Mouse (Mus musculus) forebrain, postnatal 0 days (tissue): ENCODE data around the gene Rab33b. TPM values are rescaled to one million over a fixed set of nuclear protein-coding genes. Genes with fewer than 3 reads are reported as not detected.
"Not testable (repeated sequence)": the region's sequence is repeated elsewhere in the genome, so short reads cannot be mapped to it uniquely, and the experiment has no call there.

Source experiments
- ATAC-seq: fragments of 200-750 bp; cut with Nextera tagmentation; 2 replicates; pipeline ENCODE4 v1.8.0; 2017; ENCODE audit warnings: mild to moderate bottlenecking, moderate library complexity
- DNase-seq: peaks from one replicate; pipeline ENCODE4 v3.0.0-alpha.2; 2015
- H3K27ac ChIP-seq: fragments of 300-500 bp; sonication (generic); 2 replicates; pipeline ENCODE4 v1.5.1; 2014; ENCODE audit warnings: low read depth, mild to moderate bottlenecking, antibody characterized with exemption, low read length, moderate library complexity, mixed read lengths
- H3K27me3 ChIP-seq: fragments of 300-500 bp; sonication (generic); 2 replicates; pipeline ENCODE4 v1.6.1; 2014; ENCODE audit warnings: mild to moderate bottlenecking, low read length, mixed read lengths; ENCODE audit not compliant: insufficient read depth
- H3K36me3 ChIP-seq: fragments of 300-500 bp; sonication (generic); 2 replicates; pipeline ENCODE4 v1.6.1; 2014; ENCODE audit warnings: mild to moderate bottlenecking, moderate library complexity; ENCODE audit not compliant: insufficient read depth
- H3K4me1 ChIP-seq: fragments of 300-500 bp; sonication (generic); 2 replicates; pipeline ENCODE4 v1.6.1; 2014; ENCODE audit warnings: antibody characterized with exemption; ENCODE audit not compliant: insufficient read depth
- H3K4me2 ChIP-seq: fragments of 300-500 bp; sonication (generic); 2 replicates; pipeline ENCODE4 v1.6.1; 2014; ENCODE audit warnings: low read depth, mild to moderate bottlenecking, moderate library complexity
- H3K4me3 ChIP-seq: fragments of 300-500 bp; sonication (generic); 2 replicates; pipeline ENCODE4 v1.5.1; 2014; ENCODE audit warnings: low read depth, low read length, mixed read lengths
- H3K9ac ChIP-seq: fragments of 300-500 bp; sonication (generic); 2 replicates; pipeline ENCODE4 v1.6.1; 2014; ENCODE audit warnings: mild to moderate bottlenecking
- H3K9me3 ChIP-seq: fragments of 300-500 bp; sonication (generic); 2 replicates; pipeline ENCODE4 v1.6.1; 2016; ENCODE audit warnings: low read length
- CTCF ChIP-seq: sonication (generic); IDR thresholded peaks from 2 replicates; pipeline ENCODE4 v1.5.1; 2016; ENCODE audit warnings: antibody characterized with exemption, control low read depth, low read depth
- WGBS: fragments of 180-500 bp; shearing (Covaris S2); extraction: QIAGEN DNeasy Blood & Tissue Kit; methylation state at CpG from one replicate; pipeline ENCODE4 v1.1.7; 2014; 5-methylcytosine and 5-hydroxymethylcytosine counted together
- polyA plus RNA-seq: library from polyadenylated mRNA; unstranded; fragments of >200 nt; fragmentation: Nextera tagmentation; extraction: Ambion mirVana; gene quantifications from 2 replicates; pipeline ENCODE4 v1.2.1, GENCODE M21; 2015
- total RNA-seq: library from RNA; depleted of rRNA; stranded (reverse); fragments of >200 nt; gene quantifications from 2 replicates; pipeline ENCODE4 v1.2.3, GENCODE M21; 2014; rRNA removed

Rab33b gene
- total RNA-seq (41.0 and 47.9 TPM in 2 replicates), polyA plus RNA-seq (31.3 and 32.8 TPM in 2 replicates)

DNA sequence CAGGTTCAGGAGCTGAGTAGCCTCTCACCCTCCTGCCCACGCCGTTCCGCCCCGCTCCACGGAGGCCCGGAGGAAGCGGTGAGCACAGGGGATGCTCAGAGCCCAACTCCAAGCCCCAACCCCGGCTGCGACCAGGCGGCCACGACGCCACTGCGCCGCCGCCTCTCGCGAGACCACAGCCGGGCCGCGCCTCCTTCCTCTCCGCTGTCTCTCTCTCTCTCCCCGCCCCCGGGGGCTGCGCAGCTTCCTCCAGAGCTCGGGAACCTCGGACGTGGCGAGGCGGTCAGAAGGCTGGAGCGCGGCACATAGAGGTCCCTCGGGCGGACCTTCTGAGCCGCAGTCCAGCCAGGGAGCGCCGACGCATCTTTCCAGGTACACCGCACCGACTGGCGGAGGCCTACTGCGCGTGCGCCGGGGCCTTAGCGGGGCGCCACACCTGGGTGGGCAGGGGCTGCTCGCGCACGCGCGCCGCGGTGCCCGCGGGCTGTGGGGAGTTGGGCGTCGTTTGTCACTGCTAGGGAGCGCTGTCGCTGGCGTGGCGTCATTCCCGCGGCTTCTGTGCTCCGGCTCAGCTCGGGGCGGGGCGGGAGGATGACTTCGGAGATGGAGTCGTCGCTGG is at the start of gene Rab33b:
Gene Rab33b (plus strand): TSS at position 180 of the 619 bp plus-strand sequence.
- peak; percentile 69 for TF ChIP-seq CTCF

DNA sequence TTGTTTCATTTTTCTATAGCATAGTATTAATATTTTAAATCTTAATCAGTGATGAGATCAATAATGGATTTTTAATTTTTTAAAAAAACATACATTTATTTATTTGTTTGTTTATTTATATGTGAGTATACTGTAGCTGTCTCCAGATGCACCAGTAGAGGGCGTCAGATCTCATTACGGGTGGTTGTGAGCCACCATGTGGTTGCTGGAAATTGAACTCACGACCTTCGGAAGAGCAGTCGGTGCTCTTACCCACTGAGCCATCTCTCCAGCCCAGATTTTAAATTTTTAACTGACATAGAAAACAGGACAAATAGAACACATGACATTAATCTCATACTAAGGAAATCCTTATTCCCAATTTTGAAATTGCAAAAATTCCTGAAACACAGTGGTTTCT is 49.4 kb upstream of the Rab33b start:
- not testable (repeated sequence) for H3K4me2 ChIP-seq, H3K4me3 ChIP-seq, H3K36me3 ChIP-seq, H3K27me3 ChIP-seq, H3K4me1 ChIP-seq, H3K9ac ChIP-seq, H3K9me3 ChIP-seq, ATAC-seq, H3K27ac ChIP-seq, DNase-seq
- WGBS, result 87% methylated on average over 5 of the region's 5 CpGs

More for the DNA sequence above, at the start of gene Rab33b:
- WGBS, result under 1% methylated on average over 67 of the region's 70 CpGs
- Histone ChIP-seq H3K4me1 (peaks cover 25% of the 10 kb centered on the region), H3K9me3 (no peaks in the 10 kb centered on the region), H3K9ac (peak within 1 kb of the TSS; percentile 81), H3K27ac (peak within 1 kb of the TSS; percentile 92), H3K4me3 (peak within 1 kb of the TSS; percentile 90), H3K27me3 (no peaks in the 10 kb centered on the region), H3K36me3 (no peaks in the 10 kb centered on the region), H3K4me2 (peak within 1 kb of the TSS; percentile 79)
- ATAC-seq (peak; percentile 95), DNase-seq (peak; percentile 99)

DNA sequence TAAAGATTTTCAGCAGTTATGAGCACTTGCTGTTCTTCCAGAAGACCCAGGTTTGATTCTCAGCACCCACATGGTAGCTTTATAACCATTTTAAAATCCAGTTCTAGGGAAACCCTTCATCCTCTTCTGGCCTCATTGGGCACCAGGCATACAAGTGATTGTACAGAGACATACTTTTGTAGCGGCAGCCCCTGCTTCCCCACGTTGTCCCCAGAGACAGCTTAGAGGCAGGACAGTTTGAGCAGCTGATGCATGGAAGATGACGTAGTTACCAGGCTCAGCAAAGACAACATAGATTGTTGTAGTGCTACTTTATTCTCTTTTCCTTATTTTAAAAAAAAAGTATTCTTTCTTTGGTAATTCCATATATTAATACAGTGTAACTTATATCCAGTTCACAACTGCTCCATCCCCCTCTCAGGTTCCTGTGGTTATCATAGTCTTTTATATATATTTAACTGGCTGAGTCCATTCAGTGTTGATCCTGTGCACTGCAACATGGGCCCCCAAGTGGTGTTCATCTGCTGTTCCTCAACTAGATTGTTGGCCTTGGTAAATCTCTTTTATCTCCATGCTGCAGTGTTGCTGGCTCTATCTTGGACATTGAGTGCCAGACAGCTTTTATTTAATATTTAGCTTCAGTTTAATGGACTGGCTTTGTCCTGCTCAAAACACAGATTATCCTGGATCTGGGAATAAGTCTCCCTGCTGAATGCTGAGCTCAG is 48.7 kb upstream of the Rab33b start:
- Histone ChIP-seq H3K9me3 (no peaks in the 10 kb centered on the region), H3K4me3 (no peak overlapping the region), H3K27me3 (no peaks in the 10 kb centered on the region), H3K9ac (no peak overlapping the region), H3K27ac (no peak overlapping the region), H3K4me1 (no peaks in the 10 kb centered on the region), H3K36me3 (no peaks in the 10 kb centered on the region), H3K4me2 (no peak overlapping the region)
- no peak for DNase-seq
- WGBS, result 97% methylated on average over 3 of the region's 3 CpGs
- no peak for ATAC-seq
- no peak for TF ChIP-seq CTCF

DNA sequence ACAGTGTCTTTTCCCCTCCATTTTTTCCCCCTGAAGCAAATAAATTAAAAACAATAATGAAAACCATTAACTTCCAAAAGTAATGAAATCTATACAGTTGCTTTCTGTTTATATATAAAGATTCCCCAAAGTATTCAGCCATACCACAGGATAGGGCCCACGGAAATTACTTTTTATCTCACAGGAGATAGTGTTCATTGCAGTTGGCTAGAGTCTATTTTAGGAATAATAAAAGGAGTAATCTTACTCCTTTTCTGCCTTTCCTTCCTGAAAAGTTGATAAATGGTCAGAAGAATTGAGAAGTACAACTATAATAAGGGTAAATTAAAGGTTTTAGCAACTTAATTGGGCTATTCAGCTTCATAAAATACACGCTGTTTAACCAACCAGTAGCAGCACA is 15.2 kb upstream of the Rab33b start:
- peaks cover 61% of the 10 kb centered on the region for H3K36me3 ChIP-seq
- no peaks in the 10 kb centered on the region for H3K4me1 ChIP-seq
- 78% methylated on average over 2 of the region's 2 CpGs for WGBS
- no peak overlapping the region for H3K9ac ChIP-seq
- ATAC-seq (no peak), DNase-seq (no peak)
- no peaks in the 10 kb centered on the region for H3K27me3 ChIP-seq
- no peak overlapping the region for H3K27ac ChIP-seq
- no peaks in the 10 kb centered on the region for H3K9me3 ChIP-seq
- H3K4me3 ChIP-seq, result no peak overlapping the region
- TF ChIP-seq CTCF, result no peak
- no peak overlapping the region for H3K4me2 ChIP-seq

DNA sequence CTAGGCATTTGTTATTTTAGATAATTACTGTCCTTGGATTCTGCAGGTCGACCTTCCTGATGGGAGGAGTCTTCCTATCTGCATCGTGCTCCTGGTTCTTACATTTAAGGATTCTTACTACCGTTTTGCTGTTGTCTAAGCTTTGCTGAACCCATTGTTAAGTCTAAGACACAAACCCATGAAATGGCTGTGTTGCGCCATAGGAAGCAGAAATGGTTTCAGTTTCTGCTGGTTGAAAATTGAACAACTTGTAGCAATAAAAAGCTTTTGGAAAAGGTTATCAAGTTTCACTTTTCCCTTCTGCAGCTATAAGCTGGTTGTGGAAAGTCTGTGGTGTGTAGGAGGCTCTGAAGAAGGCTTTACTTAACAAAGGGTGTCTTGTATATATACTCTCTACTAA is 8.0 kb upstream of the Rab33b start:
- no peak overlapping the region for H3K27ac ChIP-seq
- H3K4me3 ChIP-seq, result no peak overlapping the region
- H3K27me3 ChIP-seq, result no peaks in the 10 kb centered on the region
- no peak overlapping the region for H3K9ac ChIP-seq
- DNase-seq, result no peak
- TF ChIP-seq CTCF, result no peak
- H3K9me3 ChIP-seq, result no peaks in the 10 kb centered on the region
- peaks cover 29% of the 10 kb centered on the region for H3K36me3 ChIP-seq
- no peaks in the 10 kb centered on the region for H3K4me1 ChIP-seq
- WGBS, result 81% methylated on average over 4 of the region's 4 CpGs
- H3K4me2 ChIP-seq, result no peak overlapping the region
- ATAC-seq, result no peak

DNA sequence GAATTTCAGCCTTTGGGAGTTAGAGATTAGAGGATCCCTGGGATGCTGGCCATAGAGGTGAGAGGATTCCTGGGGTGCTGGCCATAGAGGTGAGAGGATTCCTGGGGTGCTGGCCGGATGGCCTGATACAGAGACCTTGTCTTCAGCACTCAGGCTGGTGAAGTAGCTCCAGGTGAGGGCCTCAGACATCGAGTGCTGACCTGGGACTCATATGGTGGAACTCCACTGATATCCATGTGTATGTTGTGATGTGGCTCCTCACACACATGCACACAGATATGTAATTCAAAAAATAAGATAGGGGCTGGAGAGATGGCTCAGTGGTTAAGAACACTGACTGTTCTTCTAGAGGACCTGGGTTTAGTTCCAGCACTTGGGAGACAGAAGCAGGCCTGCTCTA is 3.8 kb upstream of the Rab33b start:
- Histone ChIP-seq H3K9ac (no peak overlapping the region), H3K27ac (no peak overlapping the region), H3K4me1 (peaks cover 8% of the 10 kb centered on the region; the same call in 1 of the 2 replicates), H3K4me2 (no peak overlapping the region), H3K36me3 (peaks cover 2% of the 10 kb centered on the region; the same call in 1 of the 2 replicates), H3K4me3 (no peak overlapping the region), H3K27me3 (no peaks in the 10 kb centered on the region), H3K9me3 (no peaks in the 10 kb centered on the region)
- no peak for ATAC-seq
- DNase-seq, result no peak
- WGBS, result 57% methylated on average over 2 of the region's 2 CpGs
- no peak for TF ChIP-seq CTCF

DNA sequence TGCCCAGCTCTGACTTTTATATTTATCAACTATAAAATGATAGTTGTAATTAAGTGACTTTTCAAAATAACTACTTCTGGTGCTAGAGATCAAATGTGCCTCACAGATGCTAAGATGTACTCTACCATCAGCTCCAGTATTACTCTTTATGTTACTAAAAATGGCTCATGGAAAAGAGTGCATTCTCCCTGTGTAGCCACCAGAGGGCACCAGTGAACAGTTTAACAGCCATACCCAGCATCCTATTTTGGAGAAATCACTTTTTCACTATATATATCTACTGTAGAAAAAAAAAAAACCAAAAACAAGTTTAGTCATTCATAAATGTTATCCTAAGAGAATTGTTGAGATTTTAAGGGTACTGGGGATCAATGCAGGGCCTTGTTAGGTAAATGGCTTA is 2.7 kb upstream of the Rab33b start:
- Histone ChIP-seq H3K4me1 (peaks cover 18% of the 10 kb centered on the region), H3K27ac (no peak overlapping the region), H3K9ac (no peak overlapping the region), H3K4me3 (no peak overlapping the region), H3K9me3 (no peaks in the 10 kb centered on the region), H3K27me3 (no peaks in the 10 kb centered on the region), H3K36me3 (no peaks in the 10 kb centered on the region), H3K4me2 (no peak overlapping the region)
- DNase-seq (peak; percentile 85), ATAC-seq (no peak)
- TF ChIP-seq CTCF, result peak; percentile 87
